Mouse (Mus musculus): ENCODE results near the gene Gm11214.

Gene Gm11214

DNA sequence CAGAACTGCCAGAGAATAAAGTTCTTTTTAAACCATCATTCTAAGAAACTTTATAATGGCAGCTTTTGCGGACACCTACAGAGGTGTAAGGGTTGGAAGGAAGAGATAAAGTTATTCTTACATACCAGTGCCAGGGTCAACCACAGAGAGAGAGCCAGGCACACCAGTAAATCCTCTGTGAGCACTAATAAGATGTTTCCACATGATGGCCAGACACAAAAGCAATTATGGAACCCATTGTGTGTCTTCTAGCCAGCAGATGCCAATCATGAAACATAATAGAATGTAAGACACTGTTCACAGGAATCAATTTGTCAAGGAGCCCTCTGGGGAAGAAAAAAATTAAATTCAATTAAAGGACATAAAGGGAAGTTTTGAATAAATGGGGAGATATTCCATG is 1.8 kb downstream of the Gm11214 start:
- DNase-seq (ENCODE audit: inconsistent ontology term), result peak; percentile 88

DNA sequence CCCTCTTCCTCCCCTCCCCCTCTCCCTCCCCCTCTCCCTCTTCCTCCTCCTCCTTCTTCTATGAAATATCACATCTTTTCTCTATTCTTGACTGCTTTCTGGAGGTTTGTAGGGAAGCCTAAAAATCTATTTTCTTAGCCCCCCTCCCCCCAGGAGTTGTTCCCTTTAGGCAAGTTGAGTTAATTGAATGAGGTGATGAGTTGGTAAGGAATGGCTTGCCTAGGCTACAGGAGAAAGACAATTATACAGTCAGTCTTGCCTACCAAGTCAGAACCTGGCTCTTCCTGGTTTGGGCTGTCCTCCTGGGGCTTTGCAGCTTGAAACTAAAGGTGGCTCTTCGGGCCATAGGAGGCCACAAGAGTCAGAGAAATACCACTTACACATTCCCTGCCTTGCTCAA is 3.4 kb downstream of the Gm11214 start:
- no peak for DNase-seq (ENCODE audit: inconsistent ontology term)

DNA sequence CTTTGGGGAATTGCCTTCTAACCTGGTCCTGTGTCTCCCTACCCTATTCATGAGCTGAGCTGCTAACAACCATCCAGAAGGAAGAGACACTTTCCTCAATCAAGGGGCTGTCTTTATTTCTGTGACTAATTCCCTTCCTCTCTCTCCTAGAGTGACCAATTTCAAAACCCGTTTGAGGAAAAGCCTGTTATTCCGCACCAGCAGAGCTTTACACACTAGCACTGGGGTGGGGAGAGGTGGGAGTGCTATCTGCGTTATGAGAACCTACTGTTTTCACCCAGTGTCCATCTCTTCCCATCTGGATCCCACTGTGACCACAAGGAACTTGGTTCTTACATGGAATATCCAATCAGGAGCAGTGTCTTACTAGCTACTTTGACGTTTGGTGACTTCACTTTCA is 4.1 kb downstream of the Gm11214 start:
- peak; percentile 30 for DNase-seq (ENCODE audit: inconsistent ontology term)

DNA sequence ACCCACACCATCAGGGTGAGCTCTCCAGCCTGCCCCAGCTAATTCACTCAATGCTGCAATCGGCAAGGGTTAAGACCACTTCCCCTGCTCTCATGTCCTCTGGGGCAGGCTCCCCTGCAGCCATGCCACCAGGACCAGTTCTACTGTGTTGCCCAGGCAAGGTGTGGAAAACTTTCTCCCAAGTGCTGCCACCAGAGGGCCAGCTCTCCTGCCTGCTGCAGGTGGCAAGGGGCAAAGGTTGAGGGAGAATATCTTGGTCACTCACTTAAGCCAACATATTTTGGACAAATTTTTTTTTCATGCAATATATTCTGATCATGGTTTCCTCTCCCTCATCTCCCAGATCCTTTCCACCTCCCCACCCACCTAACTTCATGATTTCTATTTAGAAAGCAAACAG is 8.8 kb downstream of the Gm11214 start:
- no peak for DNase-seq (ENCODE audit: inconsistent ontology term)

DNA sequence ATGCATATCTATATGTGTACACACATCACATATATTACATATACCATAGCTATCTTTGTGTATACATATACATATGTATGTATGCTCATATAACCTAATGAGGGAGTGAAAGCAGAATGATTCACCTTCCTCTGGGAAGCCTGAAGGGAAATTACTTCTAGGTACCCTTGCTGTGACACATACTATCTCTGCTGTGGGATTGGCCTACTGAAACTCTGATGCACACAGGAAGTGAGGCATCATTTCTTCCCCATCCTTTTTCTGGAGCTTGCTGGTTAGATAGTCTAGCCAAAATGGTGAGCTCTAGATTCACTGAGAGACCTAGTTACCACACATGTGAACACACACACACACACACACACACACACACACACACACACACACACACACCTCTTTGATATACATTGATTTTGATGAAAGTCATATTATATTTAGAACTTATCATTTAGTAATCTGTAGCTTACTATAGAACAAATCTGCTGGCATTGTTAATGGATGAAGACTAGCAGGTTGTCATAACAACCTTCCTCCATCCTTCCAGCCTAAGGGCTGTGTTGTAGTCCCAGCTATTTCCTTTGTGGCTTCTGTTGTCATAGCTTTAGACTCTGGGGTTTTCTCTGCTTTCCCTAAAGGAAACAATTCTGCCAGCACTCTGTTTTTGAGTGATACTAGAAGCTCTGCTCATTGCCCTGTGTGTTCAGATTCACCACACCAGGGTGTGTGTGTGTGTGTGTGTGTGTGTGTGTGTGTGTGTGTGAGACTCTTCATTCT is 19.0 kb downstream of the Gm11214 start:
- DNase-seq (ENCODE audit: inconsistent ontology term), result no peak

DNA sequence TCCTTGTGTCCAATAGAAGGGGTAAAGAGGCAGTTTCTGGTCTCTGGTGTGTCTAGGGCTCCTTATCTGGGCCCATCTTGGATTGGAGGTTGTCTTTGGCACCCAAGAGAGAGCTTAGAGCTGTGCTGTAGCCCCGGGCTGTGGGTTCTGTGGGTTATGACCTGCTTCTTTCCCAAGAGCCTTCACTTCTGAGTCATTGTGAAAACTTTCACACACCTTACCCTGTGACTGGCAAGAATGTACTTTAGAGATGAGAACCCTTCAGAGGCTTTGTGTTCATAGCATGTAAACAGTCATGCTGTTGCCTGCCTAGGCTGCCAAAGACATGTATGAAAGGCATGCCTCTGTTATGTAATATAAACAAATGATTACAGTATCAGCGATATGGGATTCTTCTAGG is 23.3 kb downstream of the Gm11214 start:
- DNase-seq (ENCODE audit: inconsistent ontology term), result peak; percentile 50

DNA sequence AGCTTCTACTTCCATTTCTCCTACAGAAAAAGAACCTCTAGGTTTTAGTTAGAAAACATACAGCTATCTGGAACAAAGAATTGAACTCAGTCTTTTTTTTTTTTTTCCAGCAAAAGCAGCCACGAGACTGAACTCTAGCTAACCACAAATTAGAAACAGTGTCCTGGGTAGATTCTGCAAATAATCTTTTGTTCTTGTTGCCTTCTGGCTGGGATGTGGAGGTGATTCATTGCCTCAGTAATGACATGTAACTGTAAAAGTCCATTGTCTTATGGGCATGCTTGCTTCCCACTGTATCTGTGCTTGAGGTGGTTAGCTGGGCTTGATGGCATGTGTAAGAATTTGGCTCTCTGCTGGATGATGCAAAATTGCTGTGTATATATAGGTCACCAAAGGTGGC is 24.6 kb downstream of the Gm11214 start:
- peak; percentile 86 for DNase-seq (ENCODE audit: inconsistent ontology term)

DNA sequence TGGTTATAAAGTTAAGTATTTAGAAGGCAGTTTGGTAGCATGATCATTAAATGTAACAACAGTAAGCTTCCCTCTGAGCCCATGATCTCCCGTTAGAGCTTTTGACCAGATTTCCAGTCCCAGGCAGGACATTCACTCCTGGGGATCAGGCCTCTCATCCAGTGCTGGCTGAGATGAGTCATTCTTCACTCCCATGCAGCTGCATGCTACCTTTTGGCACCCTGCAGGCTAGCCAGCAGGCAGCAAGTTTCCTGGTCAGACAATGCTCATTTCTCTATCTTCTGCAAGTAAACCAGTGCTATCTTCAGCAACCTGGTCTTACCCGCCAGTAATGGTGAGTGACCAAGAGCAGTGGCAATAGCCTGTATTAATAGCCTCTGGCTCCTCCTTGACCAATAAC is 30.0 kb downstream of the Gm11214 start:
- no peak for DNase-seq (ENCODE audit: inconsistent ontology term)

DNA sequence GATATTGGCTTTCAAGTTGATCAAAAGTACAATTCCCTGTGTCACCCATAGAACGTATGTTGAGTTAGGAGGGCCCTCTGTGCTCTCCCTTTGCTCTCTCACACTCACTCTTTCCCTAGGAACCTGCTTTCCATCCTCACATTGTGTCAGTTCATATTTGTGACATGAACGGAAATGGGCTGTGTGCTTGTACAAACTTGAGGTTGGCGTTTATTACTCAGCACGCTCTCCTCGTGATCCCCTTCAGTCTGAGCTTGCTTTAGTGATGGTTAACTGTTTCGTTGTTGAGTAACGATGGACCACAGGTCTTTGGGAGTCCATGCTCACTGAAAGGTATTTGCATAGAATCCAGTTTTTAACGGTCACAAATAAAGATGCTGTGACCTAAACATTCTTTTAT is 36.1 kb downstream of the Gm11214 start:
- DNase-seq (ENCODE audit: inconsistent ontology term), result no peak

DNA sequence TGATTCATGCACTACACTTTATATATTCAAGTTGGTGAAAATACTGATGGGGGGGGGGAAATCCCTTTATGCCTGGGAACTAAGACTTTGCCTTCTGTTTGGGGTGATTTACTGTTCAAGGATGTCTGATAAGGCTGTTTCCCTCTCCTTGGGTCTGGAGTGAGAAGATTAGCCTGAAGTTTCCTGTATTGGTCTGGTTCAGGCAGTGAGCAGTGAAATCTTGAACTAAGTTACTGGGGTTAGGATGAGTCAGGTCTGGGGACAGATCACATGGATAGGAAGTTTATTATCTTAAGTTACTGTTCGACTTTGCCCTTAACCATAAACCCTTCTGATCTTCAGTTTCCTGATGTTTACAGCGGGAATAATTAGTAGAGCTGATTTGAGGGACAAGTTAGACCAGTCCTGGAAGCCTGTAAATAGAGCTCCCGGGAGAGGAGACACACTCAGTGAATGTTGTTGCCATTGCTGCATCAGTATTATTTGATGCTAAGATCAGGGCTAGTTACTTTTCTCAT is 37.6 kb downstream of the Gm11214 start:
- DNase-seq (ENCODE audit: inconsistent ontology term), result no peak

DNA sequence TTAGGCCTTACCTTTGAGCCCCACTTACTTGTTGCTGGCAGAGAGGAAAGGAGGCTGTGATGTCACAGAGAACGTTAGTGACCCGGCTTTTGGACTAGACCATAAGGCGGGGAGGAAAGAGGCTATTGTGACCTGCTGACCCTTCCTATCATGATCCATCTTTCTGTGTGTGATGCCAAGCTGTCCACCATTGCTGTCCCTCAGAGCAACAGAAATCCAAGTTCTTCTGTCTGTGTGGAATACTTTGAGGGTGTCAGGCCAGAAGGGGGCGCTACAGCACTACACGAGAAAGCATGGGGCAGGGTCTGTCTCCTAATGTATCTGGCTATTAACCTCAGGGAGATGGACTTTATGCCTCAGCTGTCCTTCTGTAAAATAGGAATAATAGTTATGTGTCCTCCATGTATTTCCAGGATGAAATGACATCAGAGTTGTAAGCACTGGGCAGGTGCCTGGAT is 40.8 kb downstream of the Gm11214 start, which contains the start of gene Tex48:
Gene Tex48 (minus strand): TSS at position 51 of the 458 bp plus-strand sequence.
- peak; percentile 29 for DNase-seq (ENCODE audit: inconsistent ontology term)

DNA sequence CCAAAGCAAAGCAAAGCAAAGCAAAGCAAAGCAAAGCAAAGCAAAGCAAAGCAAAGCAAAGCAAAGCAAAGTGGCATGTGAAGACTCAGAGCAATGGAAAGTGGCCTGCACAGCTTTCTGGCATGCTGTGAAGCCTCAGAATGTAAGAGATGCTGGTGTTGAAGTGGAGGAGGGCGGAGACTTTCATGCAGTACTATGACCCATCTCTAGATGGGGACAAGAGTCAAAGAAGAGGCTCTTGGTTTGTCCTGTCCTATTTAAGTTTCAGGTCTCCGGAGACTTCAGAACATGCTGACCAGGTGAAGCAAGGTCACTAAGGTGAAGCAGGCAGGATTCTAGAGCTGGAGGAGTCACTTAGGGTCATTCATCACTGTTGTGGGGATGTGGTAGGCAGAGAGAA is 41.3 kb downstream of the Gm11214 start:
- DNase-seq (ENCODE audit: inconsistent ontology term), result no peak

Measured in Muller cell, postnatal 12 days (primary cell).